Mouse (Mus musculus) cerebellum, postnatal 10 days (tissue): ENCODE measurements around the gene Smarcc2.

ENCODE experiments used
- DNase-seq, 2 experiments: peaks; one replicate each; pipeline ENCODE4 v3.0.0; 2021; ENCODE audit warnings: mixed read lengths in 2 of 2

The Smarcc2 gene

GRCm38 (mm10) chr10:128516677-128517076 lies 57.6 kb downstream of the Smarcc2 start:
- peak in 1 of 2 experiments; percentile 29 for DNase-seq

- DNase-seq = peak; percentile 68 to 75
These were observed 59.8 kb downstream of the Smarcc2 start for GRCm38 (mm10) chr10:128518833-128519232.

- DNase-seq = no peak
These were observed 61.5 kb downstream of the Smarcc2 start for GRCm38 (mm10) chr10:128520591-128520990.

- DNase-seq = no peak
These were observed 63.3 kb downstream of the Smarcc2 start for GRCm38 (mm10) chr10:128522351-128522750.

GRCm38 (mm10) chr10:128524111-128524731 lies 65.2 kb downstream of the Smarcc2 start:
- peak; percentile 50 to 52 for DNase-seq

- peak; percentile 75 to 78 for DNase-seq
These were observed 65.9 kb downstream of the Smarcc2 start for GRCm38 (mm10) chr10:128524732-128525662.

- peak; percentile 93 to 95 for DNase-seq
These were observed 66.7 kb downstream of the Smarcc2 start, which contains the start of gene Esyt1 for GRCm38 (mm10) chr10:128525671-128526308. Esyt1 (minus strand) TSS chr10:128525871.

GRCm38 (mm10) chr10:128526366-128527356 lies 67.6 kb downstream of the Smarcc2 start:
- DNase-seq = peak in 1 of 2 experiments; percentile 23

- no peak for DNase-seq
These were observed 76.2 kb downstream of the Smarcc2 start for GRCm38 (mm10) chr10:128535206-128535605.

GRCm38 (mm10) chr10:128535624-128536265 lies 76.7 kb downstream of the Smarcc2 start:
- DNase-seq = no peak

- DNase-seq = peak; percentile 92
These were observed 77.4 kb downstream of the Smarcc2 start for GRCm38 (mm10) chr10:128536266-128536940.

- DNase-seq = no peak
These were observed 79.4 kb downstream of the Smarcc2 start for GRCm38 (mm10) chr10:128538340-128538870.
